22 mouse cellular contexts compared by ENCODE assay signal in the genomic region with DNA sequence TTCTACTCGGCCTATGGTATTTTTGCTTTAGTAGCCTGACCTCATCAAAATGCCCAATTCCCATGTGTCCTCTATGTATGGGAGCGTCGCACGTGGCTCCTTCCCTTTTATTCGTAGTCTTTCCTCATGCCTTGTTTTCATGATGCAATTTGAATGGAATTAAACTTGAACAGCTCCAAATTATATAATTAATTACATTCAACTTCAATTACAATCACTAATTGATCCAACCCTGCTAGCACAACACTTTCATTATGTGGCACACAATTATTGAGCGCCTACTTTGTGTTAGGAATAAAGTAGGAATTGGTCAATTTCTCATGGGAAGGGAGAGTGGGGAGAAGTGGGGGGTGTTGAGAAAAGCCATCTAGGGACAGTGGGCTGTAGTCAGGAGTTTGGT.
"Had no signal": no experiment of that assay in that cellular context is flagged by ENCODE, and none has a peak within 500 bp of the region (broad histone marks: within the 10 kb centered on the region; RNA-seq: fewer than 3 reads in every experiment).

No protein-coding gene starts in this region.

- H3K9ac ChIP-seq: liver, embryonic 15.5 days; liver, postnatal 0 days; lung, embryonic 15.5 days; midbrain, embryonic 13.5 days; neural tube, embryonic 13.5 days; neural tube, embryonic 15.5 days had no signal

- H3K4me3 ChIP-seq: liver, embryonic 15.5 days; lung, embryonic 15.5 days; megakaryocyte, embryonic 14.5 days; midbrain, embryonic 13.5 days; myocyte; neural tube, embryonic 13.5 days; neural tube, embryonic 15.5 days had no signal

- H3K4me2 ChIP-seq: liver, embryonic 15.5 days; lung, embryonic 15.5 days; midbrain, embryonic 11.5 days; midbrain, embryonic 13.5 days; neural tube, embryonic 13.5 days; neural tube, embryonic 15.5 days had no signal

- H3K36me3 ChIP-seq: liver, embryonic 15.5 days; lung, embryonic 15.5 days; midbrain, embryonic 13.5 days; neural tube, embryonic 13.5 days; neural tube, embryonic 15.5 days had no signal

- H3K9me3 ChIP-seq: liver, embryonic 15.5 days; lung, embryonic 15.5 days; megakaryocyte, embryonic 14.5 days; midbrain, embryonic 13.5 days; neural tube, embryonic 13.5 days; neural tube, embryonic 15.5 days had no signal

- H3K4me1 ChIP-seq: liver, embryonic 15.5 days; lung, embryonic 15.5 days; midbrain, embryonic 13.5 days; neural tube, embryonic 13.5 days; neural tube, embryonic 15.5 days had no signal

- DNase-seq: liver, postnatal 0 days; lung, adult 2 months; lung, postnatal 14 days; lung, postnatal 36 days; right cerebral cortex, adult 18-20 months; right cerebral cortex, postnatal 25 days; right cerebral cortex, postnatal 4 days; spleen, adult 18-20 months; thymus, adult 18-20 months; thymus, postnatal 25 days; thymus, postnatal 4 days had no signal

- H3K27ac ChIP-seq: liver, embryonic 15.5 days; lung, embryonic 15.5 days; macrophage; midbrain, embryonic 13.5 days; neural tube, embryonic 13.5 days; neural tube, embryonic 15.5 days had no signal

- ATAC-seq: liver, postnatal 0 days; lung, postnatal 0 days; midbrain, embryonic 13.5 days; midbrain, embryonic 16.5 days had no signal

- H3K27me3 ChIP-seq: liver, embryonic 15.5 days; lung, embryonic 15.5 days; megakaryocyte, embryonic 14.5 days; midbrain, embryonic 13.5 days; neural tube, embryonic 13.5 days; neural tube, embryonic 15.5 days had no signal
